Mouse (Mus musculus): Measurements from ENCODE around the gene Ldlrap1. TPM values are rescaled to one million over a fixed set of nuclear protein-coding genes. Genes with fewer than 3 reads are reported as not detected.

The Ldlrap1 gene
- polyA plus RNA-seq, 1 experiment = 1.7 TPM

DNA sequence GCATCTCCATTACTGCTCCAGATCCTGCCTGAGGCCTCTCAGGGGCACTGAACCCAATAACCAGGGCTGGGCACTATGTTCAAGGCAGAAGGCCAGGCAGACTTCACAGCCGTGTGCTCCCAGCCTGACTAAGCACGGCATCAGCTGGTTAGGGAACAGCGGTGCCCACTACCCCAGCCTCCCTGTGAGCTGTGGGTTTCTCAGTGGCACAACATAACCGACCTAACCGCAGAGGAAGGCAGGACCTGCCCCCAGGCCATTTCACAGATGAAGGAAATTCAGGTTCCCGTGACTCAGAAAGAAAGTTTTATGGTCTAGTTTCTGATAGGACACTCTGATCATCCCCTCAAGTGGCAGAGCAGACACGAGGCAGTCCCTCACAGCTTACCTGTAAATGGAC is 10.9 kb downstream of the Ldlrap1 start:
- Histone ChIP-seq H3K4me1 (ENCODE audit: control insufficient read depth, insufficient read depth, low read length) (no peaks in the 10 kb centered on the region; the same call in 1 of the 2 replicates), H3K27ac (ENCODE audit: control insufficient read depth, insufficient read depth, low read depth, low read length) (no peak overlapping the region), H3K27me3 (ENCODE audit: control insufficient read depth, insufficient read depth, low read length) (no peaks in the 10 kb centered on the region), H3K36me3 (ENCODE audit: control insufficient read depth, insufficient read depth, low read length) (no peaks in the 10 kb centered on the region), H3K4me3 (ENCODE audit: control insufficient read depth, low read depth, low read length) (no peak overlapping the region)
- TF ChIP-seq CTCF (IDR thresholded peaks at IDR 0.05; ENCODE audit: control insufficient read depth, insufficient read depth, insufficient replicate concordance, low read depth, low read length) = no peak
- TF ChIP-seq POLR2A (IDR thresholded peaks at IDR 0.05; ENCODE audit: control insufficient read depth, low read depth, low read length) = no peak

DNA sequence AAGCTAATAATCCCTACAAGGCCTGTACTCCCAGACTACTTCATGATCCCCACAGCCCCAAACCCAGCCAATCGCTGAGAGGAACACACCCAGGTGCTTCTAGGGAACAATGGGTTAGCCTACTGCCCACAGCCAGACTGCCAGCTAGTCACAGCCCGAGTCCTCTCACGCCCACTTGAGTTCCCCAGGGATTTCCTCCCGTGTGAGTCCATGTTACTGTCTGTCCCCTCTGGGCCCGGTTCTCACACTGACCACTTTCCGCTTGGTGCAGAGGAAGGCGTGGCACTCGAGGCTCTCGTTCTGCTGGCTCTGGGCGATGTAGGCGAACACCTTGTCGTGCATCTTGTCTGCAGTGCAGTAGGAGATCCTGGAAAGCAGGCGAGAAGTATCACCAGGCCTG is 12.9 kb downstream of the Ldlrap1 start:
- Histone ChIP-seq H3K4me1 (ENCODE audit: control insufficient read depth, insufficient read depth, low read length) (no peaks in the 10 kb centered on the region; the same call in 1 of the 2 replicates), H3K4me3 (ENCODE audit: control insufficient read depth, low read depth, low read length) (no peak overlapping the region)
- TF ChIP-seq POLR2A (IDR thresholded peaks at IDR 0.05; ENCODE audit: control insufficient read depth, low read depth, low read length) (no peak), CTCF (IDR thresholded peaks at IDR 0.05; ENCODE audit: control insufficient read depth, insufficient read depth, insufficient replicate concordance, low read depth, low read length) (no peak)

DNA sequence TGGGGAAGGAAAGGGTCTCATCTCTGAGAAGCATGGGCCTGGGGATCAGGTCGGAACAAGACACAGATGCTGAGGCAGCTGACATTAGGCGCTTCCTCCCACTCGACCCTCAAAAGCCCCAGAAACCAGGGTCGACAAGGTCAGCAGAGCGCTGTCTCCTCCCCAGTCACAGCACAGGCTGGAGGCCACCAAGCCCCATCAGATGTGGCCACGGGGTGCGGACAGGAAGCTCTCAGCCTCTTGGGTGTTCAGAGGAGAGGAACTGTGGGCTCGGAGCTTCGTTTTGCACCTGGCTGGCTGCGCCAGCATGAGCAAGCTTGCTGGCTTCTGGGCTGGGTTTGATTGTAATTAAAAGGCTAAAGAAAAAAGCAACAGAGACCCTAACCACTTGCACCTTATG is 13.5 kb downstream of the Ldlrap1 start:
- Histone ChIP-seq H3K27me3 (ENCODE audit: control insufficient read depth, insufficient read depth, low read length) (no peaks in the 10 kb centered on the region), H3K4me3 (ENCODE audit: control insufficient read depth, low read depth, low read length) (no peak overlapping the region), H3K27ac (ENCODE audit: control insufficient read depth, insufficient read depth, low read depth, low read length) (no peak overlapping the region), H3K36me3 (ENCODE audit: control insufficient read depth, insufficient read depth, low read length) (no peaks in the 10 kb centered on the region), H3K4me1 (ENCODE audit: control insufficient read depth, insufficient read depth, low read length) (no peaks in the 10 kb centered on the region; the same call in 1 of the 2 replicates)
- TF ChIP-seq POLR2A (IDR thresholded peaks at IDR 0.05; ENCODE audit: control insufficient read depth, low read depth, low read length) = no peak

More for the DNA sequence above, 12.9 kb downstream of the Ldlrap1 start:
- no peak overlapping the region for H3K27ac ChIP-seq (ENCODE audit: control insufficient read depth, insufficient read depth, low read depth, low read length)
- no peaks in the 10 kb centered on the region for H3K27me3 ChIP-seq (ENCODE audit: control insufficient read depth, insufficient read depth, low read length)
- H3K36me3 ChIP-seq (ENCODE audit: control insufficient read depth, insufficient read depth, low read length) = no peaks in the 10 kb centered on the region

DNA sequence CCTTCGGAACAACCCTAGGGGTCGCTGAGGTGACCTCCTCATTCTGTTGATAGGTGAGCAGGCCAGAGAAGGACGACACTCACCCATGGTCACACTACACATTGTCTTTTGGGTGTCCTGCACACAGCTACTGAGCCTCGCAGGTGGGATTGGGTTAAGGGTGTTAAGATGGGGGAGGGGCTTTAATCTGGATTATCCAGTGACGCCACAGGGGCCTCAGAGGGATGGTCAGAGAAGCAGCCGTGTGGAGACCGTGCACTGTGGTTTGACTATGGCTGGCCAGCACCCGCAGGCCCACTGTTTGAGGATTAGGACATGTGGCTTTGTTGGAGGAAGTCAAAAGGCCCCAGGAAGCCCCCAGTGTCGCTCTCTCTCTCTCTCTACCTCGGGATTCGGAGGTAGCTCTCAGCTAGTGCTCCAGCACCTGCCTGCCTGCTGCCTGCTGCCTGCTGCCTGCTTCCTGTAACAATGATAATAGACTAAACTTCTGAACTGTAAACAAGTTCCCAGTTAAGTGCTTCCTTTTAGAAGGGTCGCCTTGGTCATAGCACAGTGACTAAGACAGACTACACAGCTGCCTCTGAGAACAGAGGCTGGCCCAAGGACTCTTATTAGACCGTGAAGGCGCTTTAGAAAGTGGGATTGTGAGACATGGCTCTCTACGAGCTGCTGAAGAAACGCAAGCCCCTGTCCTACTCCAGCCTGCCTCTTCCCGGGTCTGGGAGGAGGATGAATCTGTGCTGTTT is 14.1 kb downstream of the Ldlrap1 start:
- Histone ChIP-seq H3K4me1 (ENCODE audit: control insufficient read depth, insufficient read depth, low read length) (no peaks in the 10 kb centered on the region), H3K27me3 (ENCODE audit: control insufficient read depth, insufficient read depth, low read length) (no peaks in the 10 kb centered on the region), H3K4me3 (ENCODE audit: control insufficient read depth, low read depth, low read length) (no peak overlapping the region), H3K27ac (ENCODE audit: control insufficient read depth, insufficient read depth, low read depth, low read length) (no peak overlapping the region), H3K36me3 (ENCODE audit: control insufficient read depth, insufficient read depth, low read length) (no peaks in the 10 kb centered on the region)
- TF ChIP-seq POLR2A (IDR thresholded peaks at IDR 0.05; ENCODE audit: control insufficient read depth, low read depth, low read length) (no peak), CTCF (IDR thresholded peaks at IDR 0.05; ENCODE audit: control insufficient read depth, insufficient read depth, insufficient replicate concordance, low read depth, low read length) (no peak)

DNA sequence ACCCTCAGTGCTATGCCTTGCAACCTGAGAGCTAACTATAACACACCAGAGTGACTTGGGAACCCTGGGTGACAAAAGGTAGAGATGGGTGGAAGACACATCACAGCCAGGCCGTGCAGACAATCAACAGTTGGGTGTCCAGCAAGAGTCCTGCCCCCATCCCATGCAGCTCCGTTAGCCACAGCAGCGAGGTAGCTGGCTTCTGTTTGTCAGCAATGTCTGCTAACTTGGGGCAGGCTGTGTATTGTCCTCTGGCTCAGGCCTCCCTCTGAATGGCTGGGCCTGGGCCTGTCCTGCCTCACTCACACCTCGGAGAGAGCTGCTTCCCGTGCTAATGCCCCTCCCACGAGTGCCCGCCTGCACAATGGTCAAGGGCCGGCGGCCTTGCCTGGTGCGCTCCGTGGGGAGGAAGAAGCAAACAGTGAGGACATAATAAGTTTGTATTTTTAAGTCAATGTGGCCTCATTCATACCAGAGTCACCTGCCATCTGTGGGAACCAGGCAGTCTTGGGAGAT is 14.9 kb downstream of the Ldlrap1 start:
- no peak overlapping the region for H3K4me3 ChIP-seq (ENCODE audit: control insufficient read depth, low read depth, low read length)
- H3K27me3 ChIP-seq (ENCODE audit: control insufficient read depth, insufficient read depth, low read length) = no peaks in the 10 kb centered on the region
- no peak overlapping the region for H3K27ac ChIP-seq (ENCODE audit: control insufficient read depth, insufficient read depth, low read depth, low read length)
- H3K36me3 ChIP-seq (ENCODE audit: control insufficient read depth, insufficient read depth, low read length) = no peaks in the 10 kb centered on the region
- no peaks in the 10 kb centered on the region for H3K4me1 ChIP-seq (ENCODE audit: control insufficient read depth, insufficient read depth, low read length)
- TF ChIP-seq CTCF (IDR thresholded peaks at IDR 0.05; ENCODE audit: control insufficient read depth, insufficient read depth, insufficient replicate concordance, low read depth, low read length) (no peak), POLR2A (IDR thresholded peaks at IDR 0.05; ENCODE audit: control insufficient read depth, low read depth, low read length) (no peak)

DNA sequence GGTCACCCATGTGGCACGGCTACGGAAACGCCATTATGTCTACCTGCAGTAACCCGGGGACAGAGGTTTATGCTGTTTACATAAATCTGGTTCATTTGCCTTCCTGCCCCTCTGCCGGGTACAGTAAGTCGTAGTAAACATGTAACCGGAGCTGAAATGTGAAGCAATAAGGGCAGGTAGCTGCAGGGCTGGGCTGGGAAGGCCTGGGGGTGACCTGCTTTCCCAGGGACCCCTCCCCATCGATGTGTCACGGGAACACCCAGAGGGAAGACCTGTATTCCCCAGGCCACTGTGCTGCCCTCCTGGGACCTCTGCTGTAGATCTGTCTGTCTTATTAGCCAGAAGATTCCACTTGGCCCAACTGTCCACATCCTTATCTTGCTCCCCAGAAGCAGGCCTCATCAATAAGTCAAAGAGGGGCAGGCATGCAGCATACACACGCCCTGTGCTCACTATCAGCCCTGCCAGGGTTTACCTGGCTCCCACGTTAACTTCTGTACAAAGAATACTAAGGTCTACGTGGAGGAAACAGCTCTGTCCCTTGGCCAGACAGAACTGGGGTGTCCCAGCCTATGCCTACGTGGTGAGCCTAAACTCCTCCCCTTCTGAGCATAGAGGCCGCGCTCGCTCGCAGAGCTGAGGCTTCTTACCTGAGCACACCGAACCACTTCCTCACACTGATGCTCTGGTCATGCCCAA is 16.0 kb downstream of the Ldlrap1 start:
- H3K27ac ChIP-seq (ENCODE audit: control insufficient read depth, insufficient read depth, low read depth, low read length) = no peak overlapping the region
- H3K4me1 ChIP-seq (ENCODE audit: control insufficient read depth, insufficient read depth, low read length) = no peaks in the 10 kb centered on the region
- H3K4me3 ChIP-seq (ENCODE audit: control insufficient read depth, low read depth, low read length) = no peak overlapping the region
- no peaks in the 10 kb centered on the region for H3K36me3 ChIP-seq (ENCODE audit: control insufficient read depth, insufficient read depth, low read length)
- no peaks in the 10 kb centered on the region for H3K27me3 ChIP-seq (ENCODE audit: control insufficient read depth, insufficient read depth, low read length)
- no peak for TF ChIP-seq POLR2A (IDR thresholded peaks at IDR 0.05; ENCODE audit: control insufficient read depth, low read depth, low read length)
- TF ChIP-seq CTCF (IDR thresholded peaks at IDR 0.05; ENCODE audit: control insufficient read depth, insufficient read depth, insufficient replicate concordance, low read depth, low read length) = no peak

DNA sequence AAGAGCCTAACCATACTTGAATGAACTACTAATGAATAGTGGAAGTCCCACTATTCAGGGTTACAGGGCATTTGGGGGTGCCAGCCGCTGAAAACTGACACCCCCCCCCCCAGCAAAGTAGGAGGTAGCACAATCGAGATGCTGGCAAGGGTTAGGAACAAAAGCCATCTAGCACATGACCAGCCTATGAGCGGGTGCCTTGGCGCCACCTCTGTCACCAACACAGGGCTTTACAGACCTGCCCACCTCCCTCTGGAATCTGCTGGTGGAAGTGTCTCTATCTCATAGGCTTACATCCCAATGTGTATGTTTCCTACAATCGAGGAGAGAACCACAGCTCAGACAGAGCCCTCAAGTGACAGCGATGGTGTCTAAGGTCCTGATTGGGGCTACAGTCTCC is 17.0 kb downstream of the Ldlrap1 start:
- no peak for TF ChIP-seq CTCF (IDR thresholded peaks at IDR 0.05; ENCODE audit: control insufficient read depth, insufficient read depth, insufficient replicate concordance, low read depth, low read length)
- TF ChIP-seq POLR2A (IDR thresholded peaks at IDR 0.05; ENCODE audit: control insufficient read depth, low read depth, low read length) = no peak
- H3K4me3 ChIP-seq (ENCODE audit: control insufficient read depth, low read depth, low read length) = no peak overlapping the region
- H3K27me3 ChIP-seq (ENCODE audit: control insufficient read depth, insufficient read depth, low read length) = no peaks in the 10 kb centered on the region
- no peak overlapping the region for H3K27ac ChIP-seq (ENCODE audit: control insufficient read depth, insufficient read depth, low read depth, low read length)
- no peaks in the 10 kb centered on the region for H3K4me1 ChIP-seq (ENCODE audit: control insufficient read depth, insufficient read depth, low read length)
- H3K36me3 ChIP-seq (ENCODE audit: control insufficient read depth, insufficient read depth, low read length) = no peaks in the 10 kb centered on the region

Measured in testis, adult 2 months (tissue).